Mouse (Mus musculus) intestine, embryonic 14.5 days (tissue): Measurements from ENCODE around the gene Samd4b. TPM values are rescaled to one million over a fixed set of nuclear protein-coding genes. Genes with fewer than 3 reads are reported as not detected.
"Not testable (repeated sequence)": the region's sequence is repeated elsewhere in the genome, so short reads cannot be mapped to it uniquely, and the experiment has no call there.

Experiments used
- ATAC-seq: fragments of 200-750 bp; cut with Nextera tagmentation; replicated peaks from 2 replicates; pipeline ENCODE4 v1.8.0; 2017; ENCODE audit warnings: low read depth, moderate number of reproducible peaks, moderate TSS enrichment, moderate library complexity; ENCODE audit not compliant: low FRiP score, low TSS enrichment
- DNase-seq: peaks from one replicate; pipeline ENCODE4 v3.0.0-alpha.2; 2018; ENCODE audit warnings: low spot score
- H3K27ac ChIP-seq: fragments of 300-500 bp; sonication (generic); 2 replicates; pipeline ENCODE4 v1.5.1; 2014; ENCODE audit warnings: low read depth, mild to moderate bottlenecking, control low read depth
- H3K27me3 ChIP-seq: fragments of 300-500 bp; sonication (generic); replicated peaks from 2 replicates; pipeline ENCODE4 v1.6.1; 2014; ENCODE audit warnings: low read length, control low read depth; ENCODE audit not compliant: control insufficient read depth, insufficient read depth
- H3K36me3 ChIP-seq: fragments of 300-500 bp; sonication (generic); 2 replicates; pipeline ENCODE4 v1.6.1; 2014; ENCODE audit warnings: low read length, control low read depth; ENCODE audit not compliant: control insufficient read depth, insufficient read depth
- H3K4me1 ChIP-seq: fragments of 300-500 bp; sonication (generic); replicated peaks from 2 replicates; pipeline ENCODE4 v1.6.1; 2014; ENCODE audit warnings: low read length, control low read depth, mixed read lengths; ENCODE audit not compliant: control insufficient read depth, insufficient read depth
- H3K4me2 ChIP-seq: fragments of 300-500 bp; sonication (generic); 2 replicates; pipeline ENCODE4 v1.6.1; 2014; ENCODE audit warnings: low read length
- H3K4me3 ChIP-seq: fragments of 300-500 bp; sonication (generic); 2 replicates; pipeline ENCODE4 v1.5.1; 2014; ENCODE audit warnings: low read depth, low read length, control low read depth, mixed read lengths
- H3K9ac ChIP-seq: fragments of 300-500 bp; sonication (generic); 2 replicates; pipeline ENCODE4 v1.6.1; 2014; ENCODE audit warnings: mild to moderate bottlenecking, low read length
- H3K9me3 ChIP-seq: fragments of 300-500 bp; sonication (generic); 2 replicates; pipeline ENCODE4 v1.6.1; 2016; ENCODE audit warnings: low read length, control low read depth; ENCODE audit not compliant: control insufficient read depth
- WGBS: fragments of 180-500 bp; shearing (Covaris S2); extraction: QIAGEN DNeasy Blood & Tissue Kit; methylation state at CpG from one replicate; pipeline ENCODE4 v1.1.7; 2014; 5-methylcytosine and 5-hydroxymethylcytosine counted together
- polyA plus RNA-seq: library from polyadenylated mRNA; unstranded; fragments of >200 nt; fragmentation: Nextera tagmentation; extraction: Ambion mirVana; gene quantifications from 2 replicates; pipeline ENCODE4 v1.2.1, GENCODE M21; 2014

Gene Samd4b
- polyA plus RNA-seq, 1 experiment from 2014 or later = 27.7 TPM

DNA sequence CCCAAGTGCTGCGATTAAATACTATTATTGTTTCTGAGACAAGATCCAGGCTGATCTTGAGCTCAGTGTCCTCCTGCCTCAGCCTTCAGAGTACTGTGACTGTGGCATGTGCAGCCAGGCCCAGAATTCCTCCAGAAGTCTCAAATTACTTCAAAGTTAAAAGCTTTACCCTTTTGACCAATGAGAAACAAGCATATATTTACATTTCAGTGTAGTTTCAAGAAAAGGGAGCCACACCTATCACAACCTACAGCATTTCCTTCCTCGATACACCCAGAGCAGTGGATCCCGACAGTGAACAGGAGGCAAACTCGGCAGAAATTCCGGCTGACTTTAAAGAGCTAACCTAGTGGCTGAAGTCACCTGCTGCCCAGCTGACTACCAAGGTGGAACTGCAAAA lies 26.8 kb upstream of the Samd4b start:
- Histone ChIP-seq H3K4me3 (no peak overlapping the region), H3K4me2 (no peak overlapping the region), H3K27me3 (peaks cover 16% of the 10 kb centered on the region), H3K36me3 (no peaks in the 10 kb centered on the region), H3K9ac (no peak overlapping the region), H3K4me1 (no peaks in the 10 kb centered on the region), H3K9me3 (no peaks in the 10 kb centered on the region), H3K27ac (no peak overlapping the region)
- 67% methylated on average over 5 of the region's 5 CpGs for WGBS
- ATAC-seq (no peak), DNase-seq (no peak)

DNA sequence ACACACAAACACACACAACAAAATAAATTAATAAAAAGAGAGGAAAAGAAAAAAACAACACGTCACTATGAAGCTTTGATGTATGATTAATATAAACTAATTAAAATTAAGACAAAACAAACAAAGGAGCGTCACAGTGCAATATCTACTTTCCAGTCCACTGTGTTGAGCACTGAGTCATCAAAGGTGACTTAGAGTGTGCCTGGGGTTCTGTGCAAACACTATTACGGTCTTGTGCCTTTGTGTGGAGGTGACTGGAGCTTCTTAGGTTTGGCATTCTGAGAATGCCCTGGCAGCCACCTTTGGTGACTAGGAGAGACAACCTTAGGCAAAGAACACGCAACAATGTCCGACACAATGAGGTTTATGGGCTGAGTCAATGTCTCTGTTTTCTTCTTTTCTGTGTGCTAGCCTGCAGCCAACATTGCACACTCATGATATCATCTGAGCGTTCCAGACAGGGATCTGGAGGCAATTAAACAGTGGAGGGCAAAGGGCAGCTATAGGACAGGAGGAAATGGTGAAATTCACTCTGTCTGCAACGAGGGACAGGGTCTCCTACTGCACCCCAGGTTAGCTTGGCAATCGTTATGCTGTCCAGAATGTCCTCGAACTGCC lies 21.3 kb upstream of the Samd4b start:
- 0 out of 2 replicates have a peak, but pooled peaks have one; percentile 47 for ATAC-seq
- H3K9me3 ChIP-seq = no peaks in the 10 kb centered on the region
- H3K27me3 ChIP-seq = no peaks in the 10 kb centered on the region
- H3K4me2 ChIP-seq = no peak overlapping the region
- DNase-seq = no peak
- no peak overlapping the region for H3K4me3 ChIP-seq
- WGBS = 42% methylated on average over 9 of the region's 9 CpGs
- no peak overlapping the region for H3K9ac ChIP-seq
- no peaks in the 10 kb centered on the region for H3K36me3 ChIP-seq
- H3K4me1 ChIP-seq = no peaks in the 10 kb centered on the region
- H3K27ac ChIP-seq = no peak overlapping the region

DNA sequence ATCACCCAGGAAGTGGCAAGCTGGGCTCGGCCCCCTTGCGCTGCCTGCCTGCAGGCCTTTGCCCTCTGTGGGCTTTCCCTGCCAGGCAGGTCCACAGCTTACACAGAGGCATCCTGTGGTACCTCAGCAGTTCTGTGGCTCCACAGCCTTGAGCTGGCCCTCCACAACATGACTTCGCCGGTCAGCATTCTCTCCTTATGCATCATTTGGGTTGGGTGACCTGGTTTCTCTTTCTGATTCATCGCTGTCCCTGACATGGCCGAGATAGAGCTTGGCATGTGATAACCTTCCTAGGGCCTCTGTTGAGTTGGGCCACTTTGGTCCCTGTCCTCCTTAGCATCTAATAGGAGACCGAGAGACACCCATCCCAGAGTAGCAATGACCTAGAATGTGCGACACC lies 8.0 kb upstream of the Samd4b start:
- DNase-seq (no peak), ATAC-seq (no peak)
- Histone ChIP-seq H3K4me2 (no peak overlapping the region), H3K9ac (no peak overlapping the region), H3K36me3 (no peaks in the 10 kb centered on the region), H3K4me3 (no peak overlapping the region), H3K27ac (no peak overlapping the region), H3K4me1 (no peaks in the 10 kb centered on the region), H3K9me3 (no peaks in the 10 kb centered on the region), H3K27me3 (no peaks in the 10 kb centered on the region)
- WGBS = 90% methylated on average over 8 of the region's 8 CpGs

DNA sequence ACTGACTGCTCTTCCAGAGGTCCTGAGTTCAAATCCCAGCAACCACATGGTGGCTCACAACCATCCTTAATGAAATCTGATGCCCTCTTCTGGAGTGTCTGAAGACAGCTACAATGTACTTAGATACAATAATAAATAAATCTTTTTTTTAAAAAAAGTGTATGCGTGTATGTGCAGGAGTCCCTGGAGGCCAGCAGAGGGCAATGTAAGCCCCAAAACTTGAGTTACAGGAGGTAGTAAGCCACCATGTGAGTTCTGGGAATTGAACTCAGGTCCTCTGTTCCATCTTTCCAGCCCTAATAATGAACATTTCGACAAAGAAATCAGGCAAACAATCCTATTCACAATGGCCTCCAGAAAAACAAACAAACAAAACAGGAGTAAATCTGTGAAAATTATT lies 5.8 kb upstream of the Samd4b start:
- H3K36me3 ChIP-seq, H3K4me2 ChIP-seq, DNase-seq, H3K9me3 ChIP-seq, ATAC-seq, H3K4me3 ChIP-seq, H3K27me3 ChIP-seq, H3K4me1 ChIP-seq, H3K9ac ChIP-seq, H3K27ac ChIP-seq: not testable (repeated sequence)
- WGBS = 80% methylated on average over 2 of the region's 2 CpGs

DNA sequence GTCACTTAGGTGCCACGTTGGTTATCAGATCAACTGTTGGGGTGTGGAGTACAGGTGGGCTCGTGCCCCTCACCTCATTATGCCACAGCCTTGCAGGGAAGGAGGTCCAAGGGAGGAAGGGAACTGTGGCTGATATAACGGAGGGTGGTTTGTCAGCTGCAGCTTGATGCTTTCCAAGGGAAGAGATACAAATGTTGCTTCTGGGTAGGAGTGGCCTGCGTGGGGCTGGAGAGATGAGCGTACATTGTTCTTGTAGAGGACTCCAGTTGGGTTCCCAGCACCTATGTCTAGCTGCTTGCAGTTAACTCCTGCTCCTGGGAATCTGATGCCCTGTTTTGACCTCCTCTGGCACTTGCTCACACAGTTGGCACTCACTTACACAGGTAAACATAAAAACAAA lies 5.2 kb upstream of the Samd4b start:
- ATAC-seq (no peak), DNase-seq (no peak)
- Histone ChIP-seq H3K4me3 (no peak overlapping the region), H3K9ac (no peak overlapping the region), H3K27ac (no peak overlapping the region), H3K9me3 (no peaks in the 10 kb centered on the region), H3K27me3 (no peaks in the 10 kb centered on the region), H3K4me2 (no peak overlapping the region), H3K36me3 (no peaks in the 10 kb centered on the region), H3K4me1 (no peaks in the 10 kb centered on the region; the same call in 1 of the 2 replicates)
- 82% methylated on average over 5 of the region's 5 CpGs for WGBS

DNA sequence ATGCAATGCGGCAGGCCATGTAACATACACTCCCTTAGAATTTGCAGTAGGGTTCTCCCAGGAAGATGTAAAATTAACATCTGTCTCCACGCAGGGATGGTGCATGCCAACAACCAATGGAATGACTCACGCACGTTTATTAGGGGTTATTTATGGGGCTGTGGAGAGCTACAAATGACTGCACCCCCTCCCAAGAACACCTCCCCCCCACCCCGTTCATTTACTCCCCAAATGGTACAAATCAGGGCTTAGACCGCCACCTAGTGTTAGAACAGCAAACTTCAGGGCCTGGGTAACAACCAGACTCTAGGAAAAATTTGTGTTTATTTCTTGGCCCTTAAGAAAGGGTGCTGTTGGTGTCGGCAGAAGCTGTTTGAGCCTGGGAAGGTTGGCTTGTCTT lies 3.7 kb upstream of the Samd4b start:
- no peaks in the 10 kb centered on the region for H3K9me3 ChIP-seq
- H3K36me3 ChIP-seq = no peaks in the 10 kb centered on the region
- no peak overlapping the region for H3K4me3 ChIP-seq
- no peak overlapping the region for H3K4me2 ChIP-seq
- peak; percentile 81 for DNase-seq
- ATAC-seq = no peak
- no peak overlapping the region for H3K27ac ChIP-seq
- H3K27me3 ChIP-seq = no peaks in the 10 kb centered on the region
- peaks cover 4% of the 10 kb centered on the region; the same call in 1 of the 2 replicates for H3K4me1 ChIP-seq
- no peak overlapping the region for H3K9ac ChIP-seq
- 14% methylated on average over 7 of the region's 7 CpGs for WGBS

DNA sequence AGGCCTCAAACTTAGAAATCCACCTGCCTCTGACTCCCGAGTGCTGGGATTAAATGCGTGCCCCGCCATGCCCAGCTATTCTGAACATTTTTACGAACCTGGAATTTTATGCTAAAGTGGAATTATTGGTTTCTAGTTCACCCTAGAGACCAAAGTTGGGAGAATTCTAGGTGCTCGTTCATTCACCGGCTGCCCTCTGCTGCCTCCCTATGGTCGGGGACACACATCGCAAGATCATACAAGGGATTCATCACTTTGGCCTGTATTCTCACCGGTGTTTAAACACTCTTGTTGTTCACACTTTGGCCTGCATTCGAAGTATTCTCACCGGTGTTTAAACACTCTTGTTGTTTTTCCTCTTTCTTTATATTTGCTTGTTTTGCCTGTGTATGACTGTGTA lies 3.1 kb upstream of the Samd4b start:
- H3K36me3 ChIP-seq = no peaks in the 10 kb centered on the region
- ATAC-seq (no peak), DNase-seq (peak; percentile 82)
- no peak overlapping the region for H3K9ac ChIP-seq
- no peaks in the 10 kb centered on the region for H3K27me3 ChIP-seq
- H3K9me3 ChIP-seq = no peaks in the 10 kb centered on the region
- H3K4me3 ChIP-seq = no peak overlapping the region
- no peak overlapping the region for H3K27ac ChIP-seq
- H3K4me1 ChIP-seq = peaks cover 10% of the 10 kb centered on the region
- WGBS = 11% methylated on average over 11 of the region's 11 CpGs
- H3K4me2 ChIP-seq = no peak overlapping the region

DNA sequence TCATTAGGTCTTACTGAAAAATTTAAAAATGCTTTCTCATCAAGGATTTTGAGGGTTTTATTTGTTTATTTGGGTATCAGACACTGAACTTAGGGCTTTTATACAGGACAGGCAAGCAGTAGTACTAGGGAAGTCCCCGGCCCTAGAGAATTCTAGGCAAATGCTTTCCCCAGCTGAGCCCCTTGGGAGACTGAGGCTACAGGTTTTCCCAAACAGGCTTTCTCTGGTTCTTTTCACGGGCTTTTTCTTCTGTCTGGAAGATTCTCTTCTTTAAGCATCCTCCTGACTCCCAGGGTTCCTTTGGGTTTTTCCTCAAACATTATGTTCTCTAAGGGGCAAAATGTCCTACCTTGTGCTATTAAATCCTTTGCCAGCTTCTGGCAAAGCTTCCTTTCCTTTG lies 1.0 kb upstream of the Samd4b start:
- Histone ChIP-seq H3K9me3 (no peaks in the 10 kb centered on the region), H3K4me3 (no peak overlapping the region), H3K4me1 (peaks cover 29% of the 10 kb centered on the region), H3K4me2 (no peak overlapping the region), H3K27ac (no peak overlapping the region), H3K36me3 (peaks cover 5% of the 10 kb centered on the region; the same call in 1 of the 2 replicates), H3K27me3 (no peaks in the 10 kb centered on the region), H3K9ac (no peak overlapping the region)
- ATAC-seq = no peak
- no peak for DNase-seq
- WGBS = 58% methylated on average over 2 of the region's 2 CpGs

DNA sequence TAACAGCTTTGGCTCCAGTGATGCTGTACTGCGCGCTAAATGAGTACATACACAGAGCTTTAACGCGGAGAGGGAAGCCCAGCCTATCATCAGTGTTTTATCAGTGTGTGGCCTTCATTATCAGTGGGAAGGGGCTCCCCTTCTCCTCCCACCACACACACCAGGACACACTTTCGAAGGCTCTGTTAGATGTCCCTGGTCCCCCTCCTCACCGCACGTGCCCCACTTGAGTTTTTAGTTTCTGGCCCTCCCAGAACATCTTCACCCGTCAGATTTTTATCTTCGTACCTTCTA lies 720 bp downstream of the Samd4b start:
- Histone ChIP-seq H3K4me2 (peak overlapping the region; percentile 78), H3K27me3 (no peaks in the 10 kb centered on the region), H3K9me3 (no peaks in the 10 kb centered on the region), H3K36me3 (peaks cover 5% of the 10 kb centered on the region; the same call in 1 of the 2 replicates), H3K9ac (peak overlapping the region; percentile 66), H3K4me3 (peak overlapping the region; percentile 64), H3K4me1 (peaks cover 46% of the 10 kb centered on the region), H3K27ac (peak overlapping the region; percentile 86)
- WGBS = 6% methylated on average over 9 of the region's 9 CpGs
- DNase-seq (no peak), ATAC-seq (no peak)
